Mouse (Mus musculus) limb, embryonic 13.5 days (tissue): Measurements from ENCODE around the gene Grip1. TPM values are rescaled to one million over a fixed set of nuclear protein-coding genes. Genes with fewer than 3 reads are reported as not detected.

Source experiments
- ATAC-seq: fragments of 200-750 bp; cut with Nextera tagmentation; 2 replicates; pipeline ENCODE4 v1.8.0; 2017; ENCODE audit warnings: low read depth, moderate number of reproducible peaks, moderate TSS enrichment; ENCODE audit not compliant: low FRiP score
- H3K27ac ChIP-seq: fragments of 300-500 bp; sonication (generic); 2 replicates; pipeline ENCODE4 v1.5.1; 2015; ENCODE audit warnings: inconsistent platforms, mild to moderate bottlenecking, moderate library complexity
- H3K27me3 ChIP-seq: fragments of 300-500 bp; sonication (generic); 2 replicates; pipeline ENCODE4 v1.6.1; 2015; ENCODE audit warnings: mild to moderate bottlenecking, inconsistent platforms
- H3K36me3 ChIP-seq: fragments of 300-500 bp; sonication (generic); 2 replicates; pipeline ENCODE4 v1.6.1; 2015; ENCODE audit warnings: inconsistent platforms, mild to moderate bottlenecking, moderate library complexity
- H3K4me1 ChIP-seq: fragments of 300-500 bp; sonication (generic); 2 replicates; pipeline ENCODE4 v1.6.1; 2015; ENCODE audit warnings: inconsistent platforms
- H3K4me2 ChIP-seq: fragments of 300-500 bp; sonication (generic); replicated peaks from 2 replicates; pipeline ENCODE4 v1.6.1; 2015; ENCODE audit warnings: inconsistent platforms, mild to moderate bottlenecking, moderate library complexity
- H3K4me3 ChIP-seq: fragments of 300-500 bp; sonication (generic); 2 replicates; pipeline ENCODE4 v1.5.1; 2015; ENCODE audit warnings: moderate library complexity, mild to moderate bottlenecking, inconsistent platforms
- H3K9ac ChIP-seq: fragments of 300-500 bp; sonication (generic); 2 replicates; pipeline ENCODE4 v1.6.1; 2015; ENCODE audit warnings: mild to moderate bottlenecking, inconsistent platforms
- H3K9me3 ChIP-seq: fragments of 300-500 bp; sonication (generic); 2 replicates; pipeline ENCODE4 v1.6.1; 2016; ENCODE audit warnings: inconsistent platforms
- whole genome bisulfite sequencing: fragments of 180-500 bp; shearing (Covaris S2); methylation state at CpG from one replicate; pipeline ENCODE4 v1.1.7; 2015; 5-methylcytosine and 5-hydroxymethylcytosine counted together
- polyA plus RNA-seq: library from polyadenylated mRNA; unstranded; fragments of >200 nt; fragmentation: Nextera tagmentation; extraction: Ambion mirVana; gene quantifications from 2 replicates; pipeline ENCODE4 v1.2.1, GENCODE M21; 2015

Grip1 gene
- polyA plus RNA-seq: 5.1 and 5.2 TPM in 2 replicates

DNA sequence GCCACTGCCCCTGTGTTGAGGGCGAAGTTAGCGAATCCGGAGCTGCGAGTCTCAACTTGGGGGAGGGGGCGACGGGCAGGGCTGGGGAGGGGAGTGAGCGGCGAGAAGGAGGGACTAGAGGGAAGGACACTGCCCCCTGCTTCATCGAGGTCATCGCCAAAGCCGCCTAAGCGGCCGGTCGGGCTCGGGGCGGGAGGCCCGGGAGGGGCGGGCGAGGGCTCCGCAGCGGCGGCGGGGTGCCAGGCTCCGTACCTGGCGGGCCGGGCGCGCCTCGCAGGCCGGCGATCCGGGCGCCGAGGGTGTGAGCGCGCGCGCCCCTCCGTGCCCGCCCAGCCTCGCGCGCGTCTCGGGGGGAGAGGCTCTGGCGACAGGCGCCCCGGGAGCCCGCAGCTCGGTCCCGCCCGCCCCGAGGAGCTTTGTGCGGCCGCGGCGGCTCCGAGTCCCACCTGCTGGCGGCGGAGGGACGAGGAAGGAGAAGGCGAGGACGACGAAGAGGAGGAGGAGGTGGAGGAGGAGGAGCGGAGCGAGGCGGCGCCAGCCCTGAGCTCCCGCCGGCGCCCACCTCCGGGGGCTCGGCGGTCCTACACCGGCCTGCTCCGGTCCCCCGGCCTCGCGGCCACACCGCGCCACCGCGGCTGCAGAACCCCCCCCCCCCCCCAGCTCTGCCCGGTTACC, at the start of gene Grip1:
TSS of gene Grip1 (plus strand) at position 400 of the 675 bp plus-strand sequence.
- Histone ChIP-seq H3K4me1 (peaks cover 21% of the 10 kb centered on the region), H3K4me3 (peak within 1 kb of the TSS; percentile 80)
- under 1% methylated on average over 46 of the region's 84 CpGs for WGBS

DNA sequence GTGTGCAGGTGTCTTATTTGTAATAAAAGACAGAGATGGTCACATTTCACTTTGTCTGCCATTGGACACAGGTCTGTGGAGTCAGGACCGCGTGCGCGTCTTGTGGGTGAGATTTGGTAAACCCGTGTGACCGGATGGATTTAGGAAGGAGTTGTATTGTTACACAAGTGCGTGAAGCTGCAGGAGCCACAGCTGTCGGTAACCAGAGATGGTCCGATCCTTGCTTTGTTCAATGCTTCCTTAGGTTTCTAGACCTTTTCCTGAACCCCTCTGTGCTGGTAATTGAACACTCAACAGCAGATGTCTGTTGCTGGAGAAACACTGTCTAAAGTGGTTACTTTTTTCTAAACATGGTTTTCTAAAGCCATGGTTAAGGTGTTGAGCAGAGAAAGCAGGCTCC, 48.5 kb upstream of the Grip1 start:
- H3K36me3 ChIP-seq: no peaks in the 10 kb centered on the region
- peak; percentile 61 for ATAC-seq
- no peaks in the 10 kb centered on the region for H3K27me3 ChIP-seq
- H3K9me3 ChIP-seq: no peaks in the 10 kb centered on the region
- 93% methylated on average over 9 of the region's 9 CpGs for WGBS
- H3K4me3 ChIP-seq: no peak overlapping the region
- H3K4me1 ChIP-seq: peaks cover 7% of the 10 kb centered on the region; the same call in 1 of the 2 replicates
- no peak overlapping the region for H3K9ac ChIP-seq
- no peak overlapping the region for H3K4me2 ChIP-seq
- no peak overlapping the region for H3K27ac ChIP-seq

More for the DNA sequence above, at the start of gene Grip1:
- Histone ChIP-seq H3K27me3 (peaks cover 4% of the 10 kb centered on the region), H3K9me3 (no peaks in the 10 kb centered on the region), H3K4me2 (peak within 1 kb of the TSS; percentile 94), H3K27ac (peak within 1 kb of the TSS; percentile 75), H3K9ac (peak within 1 kb of the TSS; percentile 84), H3K36me3 (no peaks in the 10 kb centered on the region)
- ATAC-seq: peak; percentile 87

GRCm38 (mm10) chr10:119405612-119406011, 48.0 kb upstream of the Grip1 start:
- WGBS: 86% methylated on average over 1 of the region's 1 CpGs
- no peak for ATAC-seq
- H3K9me3 ChIP-seq: no peaks in the 10 kb centered on the region

GRCm38 (mm10) chr10:119408327-119408726, 45.3 kb upstream of the Grip1 start:
- H3K4me1 ChIP-seq: peaks cover 7% of the 10 kb centered on the region; the same call in 1 of the 2 replicates
- WGBS: 22% methylated on average over 6 of the region's 6 CpGs
- H3K9me3 ChIP-seq: no peaks in the 10 kb centered on the region
- H3K9ac ChIP-seq: no peak overlapping the region
- H3K27me3 ChIP-seq: no peaks in the 10 kb centered on the region
- H3K4me3 ChIP-seq: no peak overlapping the region
- no peak for ATAC-seq
- H3K4me2 ChIP-seq: no peak overlapping the region
- no peaks in the 10 kb centered on the region for H3K36me3 ChIP-seq
- H3K27ac ChIP-seq: no peak overlapping the region

More at GRCm38 (mm10) chr10:119405612-119406011, 48.0 kb upstream of the Grip1 start:
- peaks cover 7% of the 10 kb centered on the region; the same call in 1 of the 2 replicates for H3K4me1 ChIP-seq
- no peak overlapping the region for H3K4me3 ChIP-seq
- no peak overlapping the region for H3K27ac ChIP-seq
- no peak overlapping the region for H3K9ac ChIP-seq
- no peaks in the 10 kb centered on the region for H3K36me3 ChIP-seq
- no peak overlapping the region for H3K4me2 ChIP-seq
- no peaks in the 10 kb centered on the region for H3K27me3 ChIP-seq

GRCm38 (mm10) chr10:119413238-119413637, 40.4 kb upstream of the Grip1 start:
- 95% methylated on average over 11 of the region's 11 CpGs for WGBS
- ATAC-seq: no peak
- Histone ChIP-seq H3K27ac (no peak overlapping the region), H3K27me3 (no peaks in the 10 kb centered on the region), H3K36me3 (no peaks in the 10 kb centered on the region), H3K9me3 (no peaks in the 10 kb centered on the region), H3K4me3 (no peak overlapping the region), H3K4me1 (peaks cover 3% of the 10 kb centered on the region; the same call in 1 of the 2 replicates), H3K4me2 (no peak overlapping the region), H3K9ac (no peak overlapping the region)

DNA sequence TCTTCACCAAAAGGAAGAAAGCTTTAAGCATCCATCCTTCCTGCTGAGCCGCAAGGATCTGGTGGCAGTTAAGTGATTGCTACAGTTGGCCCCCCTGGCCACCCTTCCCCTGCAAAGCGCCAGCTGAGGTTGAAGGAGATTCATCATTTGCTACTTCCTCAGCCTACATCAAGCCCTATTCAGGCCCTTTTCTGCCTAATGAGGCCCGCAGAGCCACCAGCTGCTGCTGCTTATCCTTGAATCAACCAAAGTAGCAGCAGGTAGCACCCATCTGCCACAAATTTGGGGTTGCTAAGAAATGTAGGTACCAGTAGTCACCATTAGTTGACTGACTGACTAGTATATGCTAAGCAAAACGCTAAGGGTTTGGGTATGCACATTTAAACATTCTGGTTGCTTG, 38.5 kb upstream of the Grip1 start:
- Histone ChIP-seq H3K9me3 (no peaks in the 10 kb centered on the region), H3K9ac (no peak overlapping the region), H3K4me3 (no peak overlapping the region), H3K36me3 (no peaks in the 10 kb centered on the region), H3K27ac (no peak overlapping the region), H3K4me2 (no peak overlapping the region), H3K4me1 (no peaks in the 10 kb centered on the region), H3K27me3 (no peaks in the 10 kb centered on the region)
- 63% methylated on average over 4 of the region's 4 CpGs for WGBS
- no peak for ATAC-seq

DNA sequence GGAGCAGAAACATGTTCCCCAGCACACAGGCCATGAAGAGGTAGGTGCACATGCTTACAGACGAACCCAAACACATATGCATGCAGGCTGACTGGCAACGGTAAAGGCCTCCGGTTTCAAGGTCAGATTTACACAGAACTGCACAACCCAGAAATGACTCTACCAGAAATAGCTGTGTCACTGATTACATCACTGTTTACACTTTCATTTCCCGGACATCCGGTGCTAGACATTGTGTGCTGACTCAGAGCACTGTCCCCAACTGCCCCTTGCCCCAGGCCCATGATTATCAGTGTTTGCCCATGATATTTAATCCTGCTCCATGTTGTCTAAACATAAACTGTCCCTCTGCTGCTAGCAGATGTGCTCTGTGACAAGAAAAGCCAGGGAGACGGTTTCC, 32.2 kb upstream of the Grip1 start:
- Histone ChIP-seq H3K4me2 (no peak overlapping the region), H3K4me3 (no peak overlapping the region), H3K36me3 (no peaks in the 10 kb centered on the region), H3K4me1 (0 out of 2 replicates have a peak, but pooled peaks cover 3% of the 10 kb centered on the region), H3K27ac (no peak overlapping the region), H3K27me3 (no peaks in the 10 kb centered on the region), H3K9ac (no peak overlapping the region), H3K9me3 (no peaks in the 10 kb centered on the region)
- 77% methylated on average over 6 of the region's 6 CpGs for WGBS
- ATAC-seq: no peak

DNA sequence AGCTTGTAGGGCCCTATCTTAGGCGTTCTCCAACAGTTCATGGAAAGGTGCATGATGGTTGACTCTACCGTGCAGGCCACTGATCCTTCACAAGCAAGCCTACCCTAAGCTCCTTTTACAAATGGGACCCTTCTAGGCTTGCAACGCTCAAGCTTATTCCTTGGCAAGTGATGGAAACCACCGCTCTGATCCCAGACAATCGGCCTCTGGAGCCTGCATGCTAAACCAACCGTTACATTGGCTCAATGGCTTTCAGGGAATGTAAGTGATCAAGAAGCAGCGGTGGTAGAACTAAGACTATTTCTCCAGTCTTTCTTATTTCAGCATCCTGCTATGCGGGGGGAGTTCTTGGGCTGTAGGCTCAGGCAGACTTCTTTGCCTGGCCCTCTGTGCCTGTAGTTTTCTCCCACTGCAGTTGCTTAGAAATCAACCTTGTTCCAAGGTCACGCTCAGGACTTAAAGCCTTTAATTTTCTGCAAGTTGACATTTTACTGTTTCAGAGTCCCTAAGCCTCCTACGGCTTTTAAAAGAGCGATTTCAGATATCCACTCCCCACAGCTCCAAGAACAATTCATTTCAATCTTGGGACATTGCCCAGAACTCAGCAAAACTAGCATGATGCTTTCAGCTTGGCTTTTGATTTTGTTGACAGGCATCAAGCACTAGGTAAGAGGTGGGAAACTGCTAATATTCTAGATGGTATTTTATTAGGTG, 29.7 kb upstream of the Grip1 start:
- peak; percentile 59; the same call in 1 of the 2 replicates for ATAC-seq
- H3K4me3 ChIP-seq: no peak overlapping the region
- WGBS: 74% methylated on average over 11 of the region's 11 CpGs
- no peak overlapping the region for H3K4me2 ChIP-seq
- H3K9me3 ChIP-seq: no peaks in the 10 kb centered on the region
- H3K27me3 ChIP-seq: no peaks in the 10 kb centered on the region
- H3K36me3 ChIP-seq: no peaks in the 10 kb centered on the region
- H3K9ac ChIP-seq: no peak overlapping the region
- H3K4me1 ChIP-seq: 0 out of 2 replicates have a peak, but pooled peaks cover 3% of the 10 kb centered on the region
- H3K27ac ChIP-seq: no peak overlapping the region

DNA sequence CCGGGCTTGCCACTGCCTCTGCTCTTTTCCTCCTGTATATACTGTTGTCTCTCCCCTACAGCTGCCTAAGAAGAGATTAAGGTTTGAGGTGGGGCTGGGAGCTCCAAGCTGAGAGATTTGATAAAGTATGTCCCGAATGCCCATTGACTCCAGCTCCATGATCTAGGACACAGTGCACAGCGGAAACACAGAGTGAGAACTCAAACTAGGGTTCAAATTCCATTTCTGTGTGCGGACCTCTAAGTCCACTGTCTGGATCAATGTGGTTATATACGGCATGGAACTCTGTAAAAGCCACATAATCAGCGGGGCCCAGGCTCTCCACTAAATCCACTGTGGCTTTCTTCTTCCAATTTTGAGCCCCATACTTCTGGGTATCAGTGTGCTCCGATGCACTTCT, 26.0 kb upstream of the Grip1 start:
- no peak overlapping the region for H3K9ac ChIP-seq
- H3K4me2 ChIP-seq: no peak overlapping the region
- WGBS: 88% methylated on average over 7 of the region's 7 CpGs
- H3K27ac ChIP-seq: no peak overlapping the region
- H3K27me3 ChIP-seq: no peaks in the 10 kb centered on the region
- H3K36me3 ChIP-seq: no peaks in the 10 kb centered on the region
- H3K4me1 ChIP-seq: 0 out of 2 replicates have a peak, but pooled peaks cover 3% of the 10 kb centered on the region
- ATAC-seq: no peak
- H3K9me3 ChIP-seq: no peaks in the 10 kb centered on the region
- no peak overlapping the region for H3K4me3 ChIP-seq

GRCm38 (mm10) chr10:119428106-119428505, 25.5 kb upstream of the Grip1 start:
- ATAC-seq: no peak
- H3K27me3 ChIP-seq: no peaks in the 10 kb centered on the region
- H3K9ac ChIP-seq: no peak overlapping the region
- H3K4me2 ChIP-seq: no peak overlapping the region
- no peak overlapping the region for H3K27ac ChIP-seq
- 71% methylated on average over 7 of the region's 7 CpGs for WGBS
- no peaks in the 10 kb centered on the region for H3K36me3 ChIP-seq
- 0 out of 2 replicates have a peak, but pooled peaks cover 3% of the 10 kb centered on the region for H3K4me1 ChIP-seq
- no peak overlapping the region for H3K4me3 ChIP-seq
- H3K9me3 ChIP-seq: no peaks in the 10 kb centered on the region

- H3K36me3 ChIP-seq: no peaks in the 10 kb centered on the region
- 74% methylated on average over 7 of the region's 7 CpGs for WGBS
- H3K27ac ChIP-seq: no peak overlapping the region
- no peaks in the 10 kb centered on the region for H3K27me3 ChIP-seq
- H3K4me2 ChIP-seq: no peak overlapping the region
- no peak for ATAC-seq
- no peaks in the 10 kb centered on the region for H3K4me1 ChIP-seq
- no peak overlapping the region for H3K4me3 ChIP-seq
- H3K9me3 ChIP-seq: no peaks in the 10 kb centered on the region
- H3K9ac ChIP-seq: no peak overlapping the region
These were observed 23.4 kb upstream of the Grip1 start for GRCm38 (mm10) chr10:119430240-119430639.

DNA sequence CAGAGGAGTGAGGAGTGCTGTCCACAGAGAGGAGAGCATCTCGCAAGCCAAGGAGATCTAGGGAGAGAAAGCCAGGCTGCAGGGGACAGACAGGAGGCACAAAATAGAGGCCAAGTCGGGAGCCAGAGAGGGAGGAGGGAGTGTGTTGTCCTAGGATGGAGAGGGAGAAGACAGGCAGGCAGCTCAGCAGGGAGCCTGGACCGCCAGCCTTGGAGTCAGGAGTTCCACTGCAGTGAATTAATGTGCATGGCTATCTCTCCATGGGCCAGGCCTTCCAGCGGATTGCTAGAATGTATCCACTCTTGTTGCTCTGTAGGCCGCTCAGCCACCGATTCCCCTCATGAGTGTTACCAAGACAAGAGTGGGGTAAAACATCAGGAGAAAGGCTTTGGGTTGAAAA, 21.8 kb upstream of the Grip1 start:
- Histone ChIP-seq H3K27ac (no peak overlapping the region), H3K36me3 (no peaks in the 10 kb centered on the region), H3K4me2 (no peak overlapping the region), H3K4me1 (no peaks in the 10 kb centered on the region), H3K9ac (no peak overlapping the region), H3K27me3 (no peaks in the 10 kb centered on the region), H3K9me3 (no peaks in the 10 kb centered on the region), H3K4me3 (no peak overlapping the region)
- 70% methylated on average over 6 of the region's 6 CpGs for WGBS
- no peak for ATAC-seq
